Mouse (Mus musculus) cerebellum, adult 2 months (tissue): Measurements from ENCODE around the gene Rybp.

ENCODE experiments used
- CTCF ChIP-seq: fragments of 200-500 bp; IDR thresholded peaks from 2 replicates; pipeline ENCODE4 v1.5.1; 2011; ENCODE audit warnings: low read depth, mild to moderate bottlenecking, control low read depth, low read length, moderate library complexity, borderline replicate concordance; ENCODE audit not compliant: insufficient read depth
- POLR2A ChIP-seq: fragments of 200-500 bp; IDR thresholded peaks from 2 replicates; pipeline ENCODE4 v1.6.1; 2011; ENCODE audit warnings: low read length, control low read depth, borderline replicate concordance; ENCODE audit not compliant: insufficient read depth

- TF ChIP-seq CTCF (no peak), POLR2A (no peak)
These were observed 69.8 kb downstream of the Rybp start for GRCm38 (mm10) chr6:100217507-100217906.
